Mouse (Mus musculus) liver, adult (tissue): ENCODE results near the gene Map2k2.
A peak's percentile ranks its signal among the peaks of the same experiment; 100 is the strongest.

ENCODE experiments used
- GATA4 ChIP-seq: IDR thresholded peaks from 2 replicates; pipeline ENCODE4 v1.6.1; 2014; ENCODE audit warnings: mild to moderate bottlenecking, low read length; ENCODE audit not compliant: insufficient replicate concordance

Gene Map2k2

DNA sequence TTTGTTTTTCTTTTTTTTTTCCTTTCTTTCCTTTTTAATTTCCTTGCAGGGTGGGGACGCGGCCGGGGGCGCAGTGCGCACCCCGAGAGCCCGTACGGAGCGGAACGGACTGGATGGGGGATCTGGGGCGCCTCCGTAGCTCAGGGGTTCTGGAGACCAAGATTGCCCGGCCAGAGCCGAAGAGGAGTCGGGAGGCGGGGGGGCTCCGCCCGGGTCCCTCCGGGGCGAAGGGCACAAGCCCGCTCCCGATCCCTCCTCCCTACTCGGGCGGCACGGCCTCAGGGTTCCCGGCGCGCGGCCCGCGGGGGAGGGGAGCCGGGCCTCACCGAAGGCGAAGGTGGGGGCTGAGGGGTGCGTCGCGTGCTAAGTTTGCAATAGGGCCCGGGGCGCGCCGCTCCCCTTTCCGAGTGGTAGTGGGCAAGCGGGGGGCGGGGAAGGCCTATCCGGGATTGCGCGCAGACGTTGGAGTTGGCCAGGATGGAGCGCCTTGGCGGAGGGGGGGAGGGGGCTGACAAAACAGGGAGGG lies 31.1 kb downstream of the Map2k2 start:
- TF ChIP-seq GATA4: no peak

DNA sequence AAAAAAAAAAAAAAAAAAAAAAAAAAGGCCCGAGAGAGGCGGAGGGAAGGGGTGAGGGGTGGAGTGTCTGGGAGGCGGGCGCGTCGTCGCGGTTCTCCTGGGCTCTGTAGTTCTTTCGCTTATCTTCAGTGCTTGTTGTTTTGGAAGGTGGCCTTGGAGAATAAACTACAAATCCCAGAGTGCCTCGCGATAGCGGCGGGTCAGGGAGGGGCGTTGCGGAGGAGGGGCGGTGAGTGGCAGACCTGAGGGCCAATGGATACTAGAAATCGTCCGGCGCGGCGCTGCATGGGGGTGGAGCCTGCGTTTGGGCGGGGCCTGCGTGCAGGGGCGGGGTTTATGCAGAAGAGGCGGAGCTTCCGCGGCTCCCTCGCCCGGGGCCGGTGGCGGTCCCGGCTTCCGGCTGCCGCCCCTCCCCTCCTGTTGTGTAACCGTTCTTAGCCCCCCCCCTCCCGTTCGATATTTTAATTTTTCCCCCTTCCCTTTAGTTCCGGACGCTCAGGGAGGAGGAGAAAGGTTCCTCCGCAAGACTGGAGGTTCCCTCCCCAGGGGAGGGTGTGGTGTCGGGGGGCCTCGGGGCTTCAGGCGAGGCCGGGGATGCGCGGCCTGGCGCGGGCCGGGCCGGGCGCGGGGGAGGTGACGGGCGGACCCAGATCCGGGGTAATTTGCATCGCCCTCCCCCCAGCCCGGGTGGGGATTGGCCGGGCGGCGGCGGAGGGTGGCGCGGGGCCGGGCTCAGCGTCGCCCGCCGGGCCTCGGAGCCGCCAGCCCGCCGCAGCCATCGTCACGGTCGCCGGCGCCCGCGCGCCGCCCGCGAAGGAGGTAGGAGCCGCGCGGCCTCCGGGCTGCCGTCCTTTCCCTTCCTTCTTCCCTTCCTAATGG lies 31.8 kb downstream of the Map2k2 start:
- TF ChIP-seq GATA4: peak; percentile 84; the same call in 1 of the 2 replicates

DNA sequence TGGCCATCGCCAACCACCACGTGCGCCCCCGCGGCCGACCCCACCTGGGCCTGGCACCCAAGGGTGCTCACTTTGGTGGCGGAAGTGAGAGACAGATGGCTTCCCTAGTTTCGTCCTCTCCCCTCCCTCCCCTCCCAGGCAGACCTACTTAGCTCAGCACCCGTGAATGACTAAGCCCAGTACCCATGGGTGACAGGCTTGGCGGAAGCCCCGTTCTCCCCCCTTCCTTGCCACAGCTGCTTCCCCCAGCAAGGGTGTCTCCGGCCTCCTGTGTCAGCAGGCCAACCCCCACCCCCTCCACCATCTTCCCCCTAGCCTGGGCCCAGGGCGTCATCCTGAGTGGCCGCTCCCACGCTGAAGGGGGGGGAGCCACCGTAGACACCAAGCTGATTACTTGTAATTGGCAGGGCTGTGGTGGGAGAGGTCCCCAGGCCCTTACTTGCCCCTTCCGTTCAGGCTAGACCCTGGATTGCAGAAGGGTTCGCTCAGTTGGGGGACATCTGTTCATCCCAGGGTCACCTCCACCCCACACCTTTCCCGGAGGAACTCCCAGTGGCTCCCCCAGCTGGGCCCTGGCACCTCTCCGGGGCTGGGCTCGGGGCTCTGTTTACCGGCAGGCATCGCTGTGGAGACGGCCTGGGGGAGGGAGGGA lies 32.5 kb downstream of the Map2k2 start:
- TF ChIP-seq GATA4: no peak

DNA sequence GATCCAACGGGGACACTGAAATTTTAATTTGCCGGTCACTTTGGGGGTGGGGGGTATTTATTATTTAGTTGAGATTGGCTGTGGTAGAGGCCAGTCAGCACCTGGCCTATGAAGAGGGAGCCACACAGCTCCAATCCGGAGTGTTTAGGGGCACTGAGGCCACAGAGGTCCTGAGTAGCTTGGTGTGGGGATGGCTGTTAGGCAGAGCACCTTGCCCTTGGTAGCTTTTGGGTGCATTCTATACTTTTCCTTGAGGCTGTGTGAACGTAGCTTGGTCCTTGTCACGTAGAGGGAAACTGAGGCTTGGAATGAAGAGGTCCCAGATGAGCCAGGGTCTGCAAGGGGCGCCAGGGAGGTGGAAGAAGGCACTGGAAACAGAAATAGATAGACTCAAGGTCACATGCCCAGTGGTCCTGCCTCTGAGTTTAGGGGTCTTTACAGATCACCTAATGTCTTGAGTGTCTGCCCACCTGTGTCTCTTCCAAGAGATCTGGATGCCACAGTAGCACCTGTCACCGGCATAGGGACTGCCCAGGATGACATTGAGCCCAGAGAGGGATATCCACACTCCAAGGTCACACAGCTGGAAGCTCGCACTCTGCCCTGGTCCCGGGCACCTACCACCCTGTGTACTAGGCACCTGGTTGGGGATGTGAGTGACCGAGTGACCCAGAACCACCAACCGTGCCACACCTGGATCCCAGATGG lies 33.3 kb downstream of the Map2k2 start:
- no peak for TF ChIP-seq GATA4

DNA sequence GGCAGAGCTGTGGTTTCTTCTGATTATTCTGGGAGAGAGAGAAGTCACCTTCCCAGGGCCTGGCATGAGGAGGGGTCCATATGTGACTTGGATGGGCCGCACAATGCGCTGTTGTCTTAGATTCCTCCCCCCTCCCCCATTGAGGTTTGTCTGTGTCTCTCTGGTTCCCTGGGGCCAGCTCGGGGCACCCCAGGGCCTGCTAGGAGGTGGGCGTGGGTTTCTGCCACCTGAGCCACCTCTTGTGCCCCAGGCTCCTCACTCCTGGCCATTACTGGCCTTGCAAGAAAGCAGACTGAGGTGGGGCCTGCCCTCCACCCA lies 33.8 kb downstream of the Map2k2 start:
- TF ChIP-seq GATA4: no peak

DNA sequence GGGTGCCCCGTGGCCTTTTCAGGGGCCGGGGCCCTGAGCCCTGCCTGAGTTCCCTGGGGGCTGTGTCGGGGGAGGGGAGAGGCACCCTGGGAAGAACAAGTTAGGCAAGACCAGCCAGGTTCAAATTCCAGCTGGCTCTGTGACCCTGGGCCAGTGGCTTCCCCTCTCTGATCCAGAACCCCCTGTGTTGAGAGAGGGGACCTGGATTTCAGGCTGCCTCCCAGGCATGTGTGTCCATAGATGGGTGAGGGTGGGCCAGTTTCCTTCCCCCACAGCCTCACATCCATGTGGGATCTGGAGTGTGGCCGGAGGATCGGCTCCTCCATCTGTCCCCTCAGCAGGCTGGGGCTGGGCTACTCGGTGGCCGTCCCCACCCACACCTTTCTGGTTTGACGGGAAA lies 34.3 kb downstream of the Map2k2 start:
- no peak for TF ChIP-seq GATA4

DNA sequence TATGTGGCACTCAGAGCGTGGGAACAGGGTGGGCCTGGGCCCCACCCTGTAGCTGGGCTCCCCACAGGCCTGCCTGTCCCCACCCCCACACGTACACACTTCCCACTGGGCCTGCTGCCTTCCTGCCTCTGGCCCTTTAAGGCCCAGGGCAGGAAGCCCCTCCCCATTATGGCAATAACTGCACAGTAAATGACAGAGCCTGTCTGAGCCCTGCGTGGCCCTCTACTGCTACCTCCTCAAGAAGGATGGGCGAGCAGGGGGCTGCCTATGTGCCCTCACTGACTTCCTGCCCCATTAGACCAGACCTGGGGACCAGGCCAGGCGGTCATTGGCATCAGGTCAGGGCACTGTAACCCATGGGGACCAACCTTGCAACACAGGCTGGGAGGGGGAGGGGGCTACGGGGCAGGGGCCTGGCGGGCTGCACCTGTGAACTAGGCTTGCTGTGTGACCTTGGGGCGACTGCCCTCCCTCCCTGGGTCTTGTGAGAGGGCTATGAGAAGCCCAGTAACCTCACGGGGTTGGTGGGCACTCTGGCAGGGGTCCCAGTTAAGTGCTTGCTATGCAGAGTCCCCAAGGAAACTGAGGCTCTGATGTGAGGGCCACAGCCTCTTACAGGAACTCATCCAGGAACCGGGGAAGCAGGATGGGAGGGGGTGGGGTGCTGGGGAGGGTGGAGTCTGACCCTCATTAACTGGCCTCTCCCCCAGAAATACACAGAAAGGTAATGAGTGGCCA lies 35.2 kb downstream of the Map2k2 start:
- no peak for TF ChIP-seq GATA4

DNA sequence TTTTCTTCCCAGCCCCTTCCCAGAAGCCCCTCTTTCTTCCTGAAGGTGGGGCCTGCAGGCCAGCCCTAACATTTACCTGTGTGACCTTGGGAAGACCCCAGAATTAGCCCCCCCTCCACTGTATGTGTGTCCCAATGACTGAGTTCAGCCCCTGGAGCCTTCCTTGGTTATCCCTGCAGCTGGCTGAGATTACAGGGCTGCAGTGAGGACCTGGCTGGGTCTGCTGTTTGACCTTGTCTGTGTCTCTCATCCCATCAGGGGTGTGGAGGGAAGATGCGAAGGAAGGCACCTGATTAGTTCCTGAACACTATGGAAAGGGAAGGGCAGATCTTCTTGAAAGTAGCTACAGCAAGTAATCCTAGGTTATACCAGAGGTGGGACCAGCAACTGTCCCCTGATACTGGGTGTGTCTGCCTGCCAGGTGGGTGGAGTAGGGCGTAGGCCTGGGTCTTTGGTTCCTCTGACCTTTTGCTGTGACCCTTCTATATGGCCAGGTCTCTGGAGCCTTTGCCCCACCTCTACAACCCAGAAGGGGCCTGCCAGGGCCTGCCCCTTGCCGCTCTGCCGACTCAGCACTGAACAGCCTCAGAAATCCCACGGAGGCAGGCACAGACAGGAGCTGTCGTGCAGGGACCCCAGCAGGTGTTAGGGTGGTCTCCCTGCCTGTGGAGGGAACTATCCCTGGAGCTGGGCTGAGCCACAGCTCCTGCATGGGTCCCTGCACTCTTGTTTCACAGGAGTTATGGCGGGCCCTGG lies 35.9 kb downstream of the Map2k2 start:
- TF ChIP-seq GATA4: no peak

DNA sequence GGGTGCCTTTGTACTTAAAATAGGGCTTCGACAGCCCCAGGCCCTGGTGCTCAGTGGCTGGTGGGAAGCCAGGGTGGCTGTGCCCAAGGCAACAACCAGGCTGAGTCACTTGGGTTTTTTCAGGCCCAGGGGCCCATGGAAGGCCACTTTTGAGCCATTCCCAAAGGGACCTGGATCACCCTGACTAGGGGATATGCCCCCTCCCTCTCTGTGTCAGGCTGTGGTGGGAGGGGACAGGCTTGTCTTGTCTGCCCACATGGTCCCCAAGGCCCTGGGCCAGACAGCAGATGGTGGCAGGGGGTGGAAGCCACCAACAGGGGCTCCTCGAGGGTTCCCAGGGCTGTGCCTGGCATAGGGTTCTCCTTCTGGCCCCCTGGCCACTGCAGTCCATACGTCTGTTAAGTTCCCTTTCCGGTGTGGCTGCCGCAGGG lies 36.9 kb downstream of the Map2k2 start:
- no peak for TF ChIP-seq GATA4

DNA sequence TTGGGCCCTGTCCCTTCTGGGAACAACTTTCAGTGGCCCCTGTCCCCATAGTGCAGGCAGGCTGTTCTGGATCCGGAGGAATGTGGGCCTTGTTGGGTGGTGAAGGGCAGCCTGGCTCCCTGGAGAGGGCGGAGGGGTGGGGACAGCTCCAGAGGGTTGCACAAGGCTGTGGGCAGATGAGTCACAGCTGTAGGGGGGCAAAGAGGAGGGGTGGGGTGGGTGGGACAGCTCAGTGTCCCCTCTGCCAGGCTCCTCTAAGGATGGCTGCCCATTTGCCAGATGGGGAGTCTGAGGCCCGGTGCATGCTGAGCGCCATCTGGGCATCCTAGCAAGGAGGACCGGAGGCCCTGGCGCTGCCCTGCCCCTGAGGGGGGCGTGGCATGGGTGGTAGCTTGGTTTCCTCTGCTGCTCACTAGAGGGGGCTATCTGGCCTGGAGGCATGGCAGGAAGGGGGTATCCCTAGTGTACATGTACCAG lies 37.5 kb downstream of the Map2k2 start:
- TF ChIP-seq GATA4: no peak

DNA sequence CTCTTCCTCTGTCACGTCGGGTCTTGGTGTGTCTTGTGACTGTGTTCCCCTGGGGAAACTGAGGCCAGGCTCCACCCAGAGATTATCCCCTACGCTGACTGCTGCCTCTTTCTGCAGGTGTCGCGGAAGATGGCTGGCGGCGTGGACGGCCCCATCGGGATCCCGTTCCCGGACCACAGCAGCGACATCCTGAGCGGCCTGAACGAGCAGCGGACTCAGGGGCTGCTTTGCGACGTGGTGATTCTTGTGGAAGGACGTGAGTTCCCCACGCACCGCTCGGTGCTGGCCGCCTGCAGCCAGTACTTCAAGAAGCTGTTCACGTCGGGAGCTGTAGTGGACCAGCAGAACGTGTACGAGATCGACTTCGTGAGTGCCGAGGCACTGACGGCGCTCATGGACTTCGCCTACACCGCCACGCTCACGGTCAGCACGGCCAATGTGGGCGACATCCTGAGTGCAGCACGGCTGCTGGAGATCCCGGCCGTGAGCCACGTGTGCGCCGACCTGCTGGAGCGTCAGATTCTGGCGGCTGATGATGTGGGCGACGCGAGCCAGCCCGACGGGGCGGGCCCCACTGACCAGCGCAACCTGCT lies 38.2 kb downstream of the Map2k2 start:
- no peak for TF ChIP-seq GATA4

DNA sequence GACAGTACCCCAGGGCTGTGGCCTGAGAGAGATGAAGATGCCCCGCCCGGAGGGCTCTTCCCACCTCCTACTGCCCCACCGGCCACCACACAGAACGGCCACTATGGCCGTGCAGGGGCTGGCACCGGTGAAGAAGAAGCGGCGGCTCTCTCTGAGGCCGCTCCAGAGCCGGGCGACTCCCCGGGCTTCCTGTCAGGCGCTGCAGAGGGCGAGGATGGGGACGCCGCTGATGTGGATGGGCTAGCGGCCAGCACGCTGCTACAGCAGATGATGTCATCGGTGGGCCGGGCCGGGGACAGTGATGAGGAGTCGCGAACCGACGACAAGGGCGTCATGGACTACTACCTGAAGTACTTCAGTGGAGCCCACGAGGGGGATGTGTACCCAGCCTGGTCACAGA lies 39.0 kb downstream of the Map2k2 start:
- no peak for TF ChIP-seq GATA4

DNA sequence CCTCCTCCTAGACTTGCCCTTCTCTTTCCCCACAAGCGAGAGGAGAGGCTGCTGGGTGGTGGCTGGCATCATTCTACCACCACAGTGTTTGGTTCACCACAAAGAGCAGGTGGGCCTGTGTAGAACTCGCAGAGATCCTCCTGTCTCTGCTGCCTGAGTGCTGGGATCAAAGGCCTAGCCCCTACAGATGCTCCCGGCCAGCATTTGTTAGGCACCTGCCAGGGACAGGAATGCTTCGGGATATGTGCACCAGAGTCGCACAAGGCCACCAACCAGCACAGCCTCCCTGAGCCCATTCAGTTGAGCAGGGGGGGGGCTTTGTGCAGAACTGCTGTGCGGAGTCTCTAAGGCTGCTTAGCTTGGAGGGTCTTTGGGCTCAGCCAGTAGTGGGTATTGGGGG lies 39.6 kb downstream of the Map2k2 start:
- TF ChIP-seq GATA4: no peak

DNA sequence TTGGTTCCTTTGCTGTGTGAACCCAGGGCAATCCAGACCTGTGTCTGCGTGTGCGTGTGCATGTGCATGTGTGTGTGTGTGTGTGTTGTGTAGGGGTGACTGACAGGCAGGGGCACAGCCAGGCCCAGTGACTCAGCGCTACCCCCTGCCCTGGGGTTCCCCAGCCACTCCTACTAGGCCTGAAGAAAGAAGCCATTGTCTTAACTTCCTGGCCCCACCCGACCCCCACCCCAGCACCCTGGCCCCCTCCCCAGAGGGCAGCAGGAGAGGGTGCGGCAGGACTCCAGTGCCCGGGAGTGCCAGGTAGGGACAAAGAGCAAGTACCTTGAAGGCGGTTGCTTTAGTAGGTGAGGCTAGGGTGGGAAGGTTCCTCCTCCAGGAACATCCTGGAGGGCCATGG lies 40.1 kb downstream of the Map2k2 start:
- TF ChIP-seq GATA4: no peak

DNA sequence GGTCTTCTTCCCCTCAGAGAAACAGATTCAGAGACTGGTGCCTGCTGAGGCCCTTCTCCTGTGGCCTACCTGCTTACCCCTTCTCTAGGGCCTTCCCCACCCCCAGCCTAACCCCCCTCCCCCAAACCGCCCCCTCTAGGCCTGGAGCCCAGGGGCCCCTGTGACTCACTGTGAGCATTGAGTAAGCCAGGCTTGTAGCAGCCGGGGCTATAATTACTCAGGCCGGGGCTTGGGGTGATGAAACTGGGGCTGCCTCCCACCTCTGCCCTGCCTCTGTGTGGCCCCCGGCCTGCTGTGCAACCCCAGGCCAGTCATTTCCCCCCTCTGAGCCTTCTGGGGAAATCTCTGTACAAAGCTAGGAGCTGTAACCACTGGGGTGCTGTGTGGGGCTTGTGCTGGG lies 40.6 kb downstream of the Map2k2 start:
- TF ChIP-seq GATA4: no peak
